Mouse (Mus musculus): ENCODE data around the gene Mup7.
"Not testable (repeated sequence)": the region's sequence is repeated elsewhere in the genome, so short reads cannot be mapped to it uniquely, and the experiment has no call there.

The Mup7 gene

DNA sequence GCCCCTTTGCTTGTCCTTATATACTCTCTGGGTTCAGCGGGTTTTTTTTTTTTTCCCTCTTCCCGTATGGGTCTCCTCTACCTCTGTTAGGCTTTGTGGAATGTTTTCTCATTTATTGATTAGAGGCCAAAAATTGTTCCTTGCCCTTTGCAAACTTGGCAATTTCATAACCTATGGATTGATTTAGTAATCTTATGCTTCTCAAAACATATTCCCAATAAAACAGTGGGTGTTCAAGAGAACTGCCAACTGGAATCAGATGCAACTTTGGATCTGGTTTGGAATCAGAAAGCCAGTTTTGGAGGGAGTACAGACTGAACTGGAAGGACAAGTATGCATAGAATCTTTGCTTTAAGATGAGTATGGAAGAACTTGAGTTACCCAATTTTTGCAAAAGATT is at the start of gene Mup7:
Mup7 (minus strand) TSS at position 101 of the 400 bp plus-strand sequence.
- DNase-seq: not testable (repeated sequence)

DNA sequence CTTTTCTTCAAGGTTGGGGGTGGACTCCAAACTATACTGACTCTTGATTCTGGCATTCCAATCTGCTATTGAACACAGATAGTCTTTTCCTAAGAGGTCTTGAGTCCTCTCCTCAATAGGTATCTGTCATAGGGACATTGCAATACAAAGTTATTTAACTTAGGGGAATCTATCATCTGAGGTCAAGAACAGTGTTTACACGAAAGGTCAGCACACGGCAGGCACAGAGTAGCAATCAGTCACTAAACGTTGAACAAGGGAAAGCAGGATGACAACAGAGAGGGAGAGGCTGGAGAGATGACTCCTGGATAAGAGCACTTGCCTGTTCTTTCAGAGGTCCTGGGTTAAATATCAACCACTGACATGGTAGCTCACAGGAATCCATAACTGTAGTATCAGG is 9.6 kb upstream of the Mup7 start:
- not testable (repeated sequence) for DNase-seq

DNA sequence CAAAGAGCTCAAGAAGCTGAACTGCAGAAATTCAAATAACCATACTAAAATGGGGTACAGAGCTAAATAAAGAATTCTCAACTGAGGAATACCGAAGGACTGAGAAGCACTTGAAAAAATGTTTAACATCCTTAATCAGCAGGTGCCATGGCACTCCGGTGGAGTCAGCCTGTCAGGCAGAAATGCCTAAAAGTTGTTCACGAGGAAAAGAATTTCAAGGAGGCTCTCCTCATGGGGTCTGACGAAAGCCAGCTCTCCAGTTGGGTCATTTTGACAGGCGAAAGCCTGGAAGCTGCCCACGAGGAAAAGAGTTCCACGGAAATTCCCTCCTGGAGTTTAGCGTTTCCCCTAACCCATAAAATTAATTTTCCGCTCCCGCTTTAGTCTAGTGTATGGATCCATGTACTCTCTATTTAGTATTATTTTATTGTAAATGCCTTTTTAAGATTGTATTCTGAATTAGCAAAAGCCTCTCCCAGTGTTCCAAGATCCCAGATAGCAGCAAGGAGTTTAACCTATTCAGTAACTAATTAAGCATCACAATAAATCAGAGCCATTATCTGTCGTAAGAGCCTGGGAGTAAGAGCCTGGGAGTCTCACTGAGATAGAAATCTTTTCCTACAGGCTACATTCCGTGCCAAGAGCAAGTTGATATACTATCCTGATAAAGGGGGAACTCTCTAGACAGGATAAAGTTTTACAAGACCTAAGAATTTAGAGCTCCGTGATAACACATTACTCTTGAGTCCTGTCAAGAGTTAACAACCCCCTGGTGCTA is 40.8 kb downstream of the Mup7 start:
- DNase-seq: not testable (repeated sequence)

DNA sequence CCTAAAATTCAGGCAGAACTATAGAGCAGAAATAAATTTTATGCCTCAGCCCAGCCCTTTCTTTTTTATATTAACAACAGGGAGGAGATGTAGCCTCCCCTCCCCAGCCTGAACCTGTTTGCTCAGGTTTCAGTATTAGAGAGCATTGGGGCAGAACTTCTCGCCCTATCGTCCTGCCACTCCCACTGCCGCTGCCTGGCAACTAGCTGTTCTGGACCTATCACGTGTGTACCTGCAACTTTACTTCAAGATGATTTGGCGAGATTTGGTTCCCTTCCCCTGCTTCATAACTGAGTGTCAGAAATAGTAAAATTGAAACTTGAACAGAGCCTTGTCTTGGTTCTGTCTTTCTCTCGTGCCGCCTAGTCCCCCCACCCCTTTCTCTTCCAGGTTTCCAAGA is 50.1 kb downstream of the Mup7 start:
- not testable (repeated sequence) for DNase-seq

All from retina, postnatal 1 day (tissue).